Mouse (Mus musculus): ENCODE results near the gene Vps8.

DNA sequence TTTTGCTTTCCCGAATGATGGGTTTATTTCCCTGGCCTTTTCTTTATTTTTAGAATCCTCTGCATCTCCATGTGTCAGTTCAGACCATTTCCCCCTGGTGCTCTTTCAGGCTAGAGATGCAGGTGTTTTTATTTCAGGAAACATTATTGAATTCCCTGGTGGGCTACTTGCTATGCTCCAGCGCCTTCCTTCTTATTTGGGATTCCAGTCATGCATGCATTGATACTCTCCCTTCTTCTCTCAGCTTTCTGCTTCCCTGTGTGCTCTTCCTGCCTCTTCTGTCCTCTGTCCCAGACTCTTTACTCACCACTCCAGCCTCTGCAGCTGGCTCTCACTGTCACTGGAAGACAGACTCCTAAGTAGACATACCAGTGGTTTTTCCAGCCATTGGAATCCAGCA is 70.0 kb downstream of the Vps8 start:
- TF ChIP-seq CTCF (IDR thresholded peaks at IDR 0.05; ENCODE audit: low read depth) (no peak), EP300 (IDR thresholded peaks at IDR 0.05; ENCODE audit: low read depth) (no peak)
